Mouse (Mus musculus): ENCODE measurements around the gene Pcyt2. TPM values are rescaled to one million over a fixed set of nuclear protein-coding genes. Genes with fewer than 3 reads are reported as not detected.

Gene Pcyt2
- 113 and 125 TPM in 2 replicates for polyA plus RNA-seq (2012; rRNA removed)

DNA sequence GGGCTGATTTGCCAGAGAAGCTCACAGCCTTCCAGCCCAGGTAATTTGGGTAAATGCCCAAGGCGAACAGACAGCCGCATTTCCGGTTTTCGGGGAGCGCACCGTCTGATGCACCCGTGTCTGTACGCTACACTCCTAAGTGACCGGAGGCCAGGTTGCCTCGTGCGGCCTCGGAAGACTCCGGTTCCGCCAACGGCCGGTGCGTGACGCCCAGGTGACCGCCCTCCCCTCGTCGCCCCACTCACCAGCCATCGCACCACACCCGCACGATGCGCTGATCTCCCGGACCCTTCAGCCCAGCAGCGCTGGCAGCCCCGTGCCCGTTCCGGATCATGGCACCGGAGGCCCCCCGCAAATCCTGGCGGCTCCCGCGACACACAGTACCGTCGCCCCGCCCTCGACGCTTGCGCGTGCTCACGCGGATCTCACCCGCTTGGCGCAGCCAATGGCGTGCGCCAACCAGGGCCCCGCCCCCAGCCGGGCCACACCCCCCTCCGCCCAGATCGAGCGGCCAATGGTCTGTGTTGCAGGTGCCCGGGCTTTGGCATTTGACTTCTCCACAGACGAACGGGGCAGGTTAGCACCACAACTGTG is at the start of gene Pcyt2:
Gene Pcyt2 (minus strand): TSS at position 418 of the 594 bp plus-strand sequence.

DNA sequence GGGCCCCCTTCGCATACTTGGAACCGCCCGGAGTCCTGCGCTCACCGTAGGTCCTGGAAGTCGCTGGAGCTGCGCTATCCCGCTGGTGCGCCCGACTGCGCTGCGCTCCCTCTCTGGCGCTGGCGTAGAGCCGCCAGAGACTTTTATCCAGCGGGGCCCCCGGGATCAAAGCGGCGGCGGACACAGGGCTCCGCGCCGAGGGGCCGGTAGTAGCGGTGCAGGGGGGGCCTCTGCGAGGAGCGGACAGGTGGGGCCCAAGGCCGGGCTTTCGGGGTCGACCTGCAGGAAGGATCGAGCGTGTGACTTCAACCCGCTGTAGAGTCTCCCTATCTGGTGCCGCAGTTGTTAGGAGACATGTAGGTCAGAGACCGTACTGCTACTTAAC is 43.3 kb upstream of the Pcyt2 start, which contains the start of gene Notum:
Gene Notum (minus strand): TSS at position 100 of the 385 bp plus-strand sequence.

DNA sequence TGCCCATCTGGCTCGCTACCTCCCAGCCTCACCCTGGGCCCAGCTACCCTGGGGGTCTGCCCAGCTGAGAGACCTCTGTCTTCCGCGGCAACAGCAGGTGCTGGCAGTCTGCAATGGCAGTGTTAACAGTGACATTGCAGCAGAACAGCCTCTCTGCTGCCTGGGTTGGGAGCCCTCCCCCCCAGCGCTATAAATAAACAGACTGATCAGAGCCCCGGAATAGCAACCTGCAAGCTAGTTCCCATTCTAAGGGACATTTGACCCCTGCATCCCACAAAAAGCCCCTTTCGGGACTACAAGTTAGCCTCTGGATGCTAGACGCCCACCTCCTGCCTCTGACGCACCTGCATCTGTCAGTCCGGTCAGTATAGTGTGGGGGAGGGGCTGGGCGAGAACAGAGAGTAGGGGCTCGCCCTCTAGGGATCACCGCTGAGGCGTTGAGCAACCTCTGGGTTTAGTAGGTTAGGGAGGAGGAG is 30.3 kb upstream of the Pcyt2 start, which contains the start of gene Myadml2:
Gene Myadml2 (minus strand): TSS at position 158 of the 476 bp plus-strand sequence.

GRCm38 (mm10) chr11:120643601-120643987 is 25.9 kb upstream of the Pcyt2 start, which contains the start of gene Pycr1:
Pycr1 (minus strand) TSS chr11:120643769.

GRCm38 (mm10) chr11:120633520-120634343 is 16.0 kb upstream of the Pcyt2 start, which contains the start of gene Mafg:
Mafg (minus strand) TSS chr11:120633600.

GRCm38 (mm10) chr11:120625152-120625775 is 7.5 kb upstream of the Pcyt2 start, which contains the start of gene Sirt7:
Sirt7 (minus strand) TSS chr11:120625240.

DNA sequence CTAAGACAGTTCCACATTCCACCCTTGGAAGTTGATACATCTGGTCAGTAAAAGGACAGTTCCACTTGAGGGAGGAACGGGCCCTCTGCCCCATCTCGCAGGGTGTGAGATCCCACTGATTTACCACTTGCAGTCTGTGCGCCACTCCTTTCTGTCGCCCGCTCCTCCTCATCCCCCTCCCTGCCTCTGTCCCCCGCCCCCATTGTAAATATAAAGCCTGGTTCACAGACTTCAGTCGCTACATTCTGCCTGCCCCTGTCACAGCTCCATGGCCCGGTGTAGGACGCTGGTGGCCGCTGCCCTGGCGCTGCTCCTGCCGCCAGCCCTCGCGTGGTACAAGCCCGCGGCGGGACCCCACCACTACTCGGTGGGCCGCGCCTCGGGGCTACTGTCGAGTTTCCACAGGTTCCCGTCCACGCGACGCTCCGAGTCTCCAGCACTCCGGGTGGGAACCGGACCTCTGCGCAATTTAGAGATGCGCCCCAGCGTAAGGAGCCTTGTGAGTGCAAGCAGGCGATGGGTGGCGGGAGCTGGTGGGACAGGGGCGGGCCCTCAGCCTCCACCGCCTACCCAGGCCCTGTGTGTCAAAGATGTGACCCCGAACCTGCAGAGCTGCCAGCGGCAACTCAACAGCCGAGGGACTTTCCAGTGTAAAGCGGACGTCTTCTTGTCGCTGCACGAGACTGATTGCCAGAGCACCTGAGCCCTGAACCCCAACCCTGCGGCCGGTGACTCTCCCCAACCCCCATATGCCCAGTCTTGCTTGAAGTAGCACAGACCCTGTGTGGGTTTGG is 9.3 kb downstream of the Pcyt2 start, which contains the start of gene Npb:
Gene Npb (plus strand): TSS at position 237 of the 794 bp plus-strand sequence.

DNA sequence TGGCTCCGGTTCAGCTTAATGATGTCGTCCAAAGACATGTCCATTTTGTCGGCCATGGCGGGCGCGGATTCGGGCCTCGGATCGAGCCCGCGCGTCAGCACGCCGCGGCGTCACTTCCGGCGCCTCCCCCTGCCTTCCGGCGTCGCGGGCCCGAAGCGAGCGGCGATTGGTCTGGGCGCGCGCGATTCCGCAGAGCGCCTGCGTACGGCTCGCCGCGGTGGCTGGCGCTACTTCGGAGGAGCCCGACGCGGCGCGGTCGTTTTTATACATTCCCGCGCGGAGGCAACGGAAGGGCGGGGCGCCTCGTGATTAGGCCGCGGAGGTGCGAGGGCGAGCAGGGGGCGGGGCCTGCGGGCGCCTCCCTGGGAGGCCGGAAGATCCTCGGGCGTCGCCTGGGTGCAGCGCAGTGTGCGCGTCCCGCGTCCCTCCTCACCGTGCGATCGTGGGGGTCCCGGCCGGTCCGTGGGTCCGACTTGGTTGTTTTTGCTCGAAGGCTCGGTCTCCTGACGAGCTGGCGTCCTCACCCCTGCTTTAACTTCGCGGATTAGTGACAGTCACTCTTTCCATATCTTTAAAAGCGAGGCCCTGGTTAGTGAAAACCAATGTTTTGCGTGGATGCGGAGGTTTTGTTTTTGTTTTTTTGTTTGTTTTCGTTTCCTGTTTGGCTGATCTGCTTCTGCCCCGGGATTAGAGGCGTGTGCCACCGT is 19.3 kb downstream of the Pcyt2 start, which contains the start of the genes Alyref and Anapc11:
Gene Alyref (minus strand): TSS at position 83 of the 707 bp plus-strand sequence.
Gene Anapc11 (plus strand): TSS at position 139 of the 707 bp plus-strand sequence.

DNA sequence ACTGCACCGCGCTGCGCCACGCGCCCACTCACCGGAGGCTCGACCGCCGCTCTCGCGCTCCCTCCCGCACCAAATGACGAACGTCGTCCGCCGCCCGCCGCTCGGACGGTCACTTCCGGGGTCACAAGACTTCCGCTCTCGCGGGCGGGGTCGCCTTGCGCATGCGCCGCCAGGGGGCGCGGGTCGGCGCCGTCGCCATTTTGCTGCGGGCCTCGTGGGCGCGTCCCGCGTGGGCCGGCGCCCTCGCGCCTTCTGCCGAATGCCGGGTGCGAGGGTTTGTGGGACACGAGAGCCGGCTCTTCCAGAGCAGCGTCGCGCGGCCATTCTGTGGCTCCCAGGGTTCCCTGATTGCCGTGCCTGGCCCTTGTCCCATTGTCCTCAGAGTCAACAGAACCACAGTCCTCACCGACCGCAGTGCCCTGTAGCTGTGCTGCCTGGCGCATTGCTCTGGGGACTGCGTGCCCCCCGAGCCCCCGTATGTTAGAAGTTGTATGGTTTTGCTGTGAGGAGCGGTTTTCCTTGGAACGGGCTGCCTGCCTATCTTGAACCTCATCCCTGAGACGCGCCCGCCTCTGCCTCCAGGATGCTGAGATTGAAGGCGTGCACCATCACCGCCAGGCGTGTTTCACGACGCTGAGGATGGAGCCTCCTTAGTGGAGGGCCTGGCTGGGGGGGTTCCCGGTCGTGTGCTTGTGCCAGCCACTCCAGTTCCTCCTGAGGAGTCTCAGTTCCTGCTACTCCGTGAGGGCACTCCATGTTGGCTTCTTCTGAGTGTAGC is 36.1 kb downstream of the Pcyt2 start, which contains the start of gene Arhgdia:
Gene Arhgdia (minus strand): TSS at position 135 of the 778 bp plus-strand sequence.

DNA sequence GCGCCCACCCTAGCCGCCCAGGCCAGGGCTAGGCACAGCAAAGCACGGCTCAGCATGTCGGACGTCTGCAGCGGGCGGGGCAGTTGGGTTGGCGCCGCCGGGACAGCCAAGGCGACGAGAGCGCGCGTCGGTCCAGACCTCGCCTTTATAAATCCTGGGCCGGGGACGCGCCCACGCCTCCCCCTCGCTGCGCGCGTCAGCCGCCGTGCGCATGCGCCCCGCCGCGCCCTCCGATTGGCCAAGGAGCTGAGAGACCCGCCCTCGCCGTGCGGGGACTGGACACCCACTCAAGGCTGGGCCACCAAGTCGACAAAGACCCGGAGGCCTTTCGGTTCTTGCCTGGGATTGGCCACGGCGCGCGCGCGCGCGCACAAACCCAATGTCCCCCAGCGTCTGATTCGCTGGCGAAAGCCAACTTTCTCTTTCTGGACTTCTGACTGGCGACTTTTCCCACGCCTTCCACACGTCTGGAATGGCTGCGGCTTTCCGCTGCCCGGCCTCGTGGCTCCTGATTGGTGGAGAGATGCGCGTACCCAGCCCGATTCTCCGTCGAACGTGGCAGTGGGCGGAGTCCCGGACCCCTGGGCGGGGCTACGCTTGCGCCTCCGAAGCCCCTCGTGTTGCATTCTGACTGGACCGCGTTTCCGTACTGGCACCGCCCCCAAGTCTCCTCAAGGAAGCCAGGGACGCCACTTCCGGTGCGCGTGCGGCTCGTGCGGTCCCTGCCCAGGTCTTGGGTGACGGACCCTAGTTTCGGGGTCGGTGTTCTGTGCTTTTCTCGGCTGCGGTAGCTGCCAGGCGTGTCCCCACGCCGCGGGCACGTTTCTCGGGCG is 44.8 kb downstream of the Pcyt2 start, which contains the start of gene P4hb:
Gene P4hb (minus strand): TSS at position 502 of the 833 bp plus-strand sequence.

Other genes starting within 250 kb of the Pcyt2 start
- gene Faap100, start 239.2 kb downstream of the Pcyt2 start, polyA plus RNA-seq (2012; rRNA removed), result 5.3 and 5.7 TPM in 2 replicates
- gene Nploc4, start 180.2 kb downstream of the Pcyt2 start, polyA plus RNA-seq (2012; rRNA removed), result 18.5 and 22.6 TPM in 2 replicates
- 0.03 TPM in 1 of 2 replicates, not detected in the other for gene Tspan10, start 175.3 kb downstream of the Pcyt2 start, polyA plus RNA-seq (2012; rRNA removed)
- gene Pde6g, start 164.4 kb downstream of the Pcyt2 start, polyA plus RNA-seq (2012; rRNA removed), result 0.22 and 0.25 TPM in 2 replicates
- 4.2 and 5.3 TPM in 2 replicates for gene Oxld1, start 159.9 kb downstream of the Pcyt2 start, polyA plus RNA-seq (2012; rRNA removed)
- gene Ccdc137, start 159.8 kb downstream of the Pcyt2 start, polyA plus RNA-seq (2012; rRNA removed), result 15.5 and 17.7 TPM in 2 replicates
- 8.3 and 11.6 TPM in 2 replicates for gene Arl16, start 150.3 kb downstream of the Pcyt2 start, polyA plus RNA-seq (2012; rRNA removed)
- 77.5 and 86.5 TPM in 2 replicates for gene Mrpl12, start 133.3 kb downstream of the Pcyt2 start, polyA plus RNA-seq (2012; rRNA removed)
- 27.2 and 31.8 TPM in 2 replicates for gene Slc25a10, start 126.1 kb downstream of the Pcyt2 start, polyA plus RNA-seq (2012; rRNA removed)
- gene Gcgr, start 87.2 kb downstream of the Pcyt2 start, polyA plus RNA-seq (2012; rRNA removed), result 16.1 and 19.1 TPM in 2 replicates
- 25.4 and 28.5 TPM in 2 replicates for gene Mcrip1, start 68.2 kb downstream of the Pcyt2 start, polyA plus RNA-seq (2012; rRNA removed)
- gene Ppp1r27, start 66.8 kb downstream of the Pcyt2 start, polyA plus RNA-seq (2012; rRNA removed), result 0.14 TPM in 1 of 2 replicates, not detected in the other
- gene P4hb, start 44.7 kb downstream of the Pcyt2 start, polyA plus RNA-seq (2012; rRNA removed), result 239 and 240 TPM in 2 replicates
- gene Arhgdia, start 36.3 kb downstream of the Pcyt2 start, polyA plus RNA-seq (2012; rRNA removed), result 151 and 168 TPM in 2 replicates
- 112 and 119 TPM in 2 replicates for gene Alyref, start 19.6 kb downstream of the Pcyt2 start, polyA plus RNA-seq (2012; rRNA removed)
- 49.9 and 56.0 TPM in 2 replicates for gene Anapc11, start 19.5 kb downstream of the Pcyt2 start, polyA plus RNA-seq (2012; rRNA removed)
- 4.6 and 5.4 TPM in 2 replicates for gene Npb, start 9.5 kb downstream of the Pcyt2 start, polyA plus RNA-seq (2012; rRNA removed)
- gene Sirt7, start 7.3 kb upstream of the Pcyt2 start, polyA plus RNA-seq (2012; rRNA removed), result 27.4 and 30.1 TPM in 2 replicates
- 25.1 and 29.7 TPM in 2 replicates for gene Mafg, start 15.7 kb upstream of the Pcyt2 start, polyA plus RNA-seq (2012; rRNA removed)
- gene Pycr1, start 25.8 kb upstream of the Pcyt2 start, polyA plus RNA-seq (2012; rRNA removed), result 4.4 and 4.5 TPM in 2 replicates
- 0.14 and 0.28 TPM in 2 replicates for gene Myadml2, start 30.2 kb upstream of the Pcyt2 start, polyA plus RNA-seq (2012; rRNA removed)
- 0.22 and 0.43 TPM in 2 replicates for gene Notum, start 43.2 kb upstream of the Pcyt2 start, polyA plus RNA-seq (2012; rRNA removed)
- 16.8 and 20.5 TPM in 2 replicates for gene Aspscr1, start 55.0 kb upstream of the Pcyt2 start, polyA plus RNA-seq (2012; rRNA removed)
- 61.2 and 66.5 TPM in 2 replicates for gene Cenpx, start 95.8 kb upstream of the Pcyt2 start, polyA plus RNA-seq (2012; rRNA removed)
- 8.6 and 8.7 TPM in 2 replicates for gene Lrrc45, start 96.0 kb upstream of the Pcyt2 start, polyA plus RNA-seq (2012; rRNA removed)
- 1.3 and 1.4 TPM in 2 replicates for gene Rac3, start 103.5 kb upstream of the Pcyt2 start, polyA plus RNA-seq (2012; rRNA removed)
- 9.4 and 10.1 TPM in 2 replicates for gene Dcxr, start 109.3 kb upstream of the Pcyt2 start, polyA plus RNA-seq (2012; rRNA removed)
- gene Cbr2, start 114.2 kb upstream of the Pcyt2 start, polyA plus RNA-seq (2012; rRNA removed), result 0.16 TPM in 1 of 2 replicates, not detected in the other
- gene Hmga1b, start 144.9 kb upstream of the Pcyt2 start, polyA plus RNA-seq (2012; rRNA removed), result 2.8 and 3.7 TPM in 2 replicates
- 6.9 and 8.6 TPM in 2 replicates for gene Rfng, start 166.3 kb upstream of the Pcyt2 start, polyA plus RNA-seq (2012; rRNA removed)
- gene Gps1, start 166.3 kb upstream of the Pcyt2 start, polyA plus RNA-seq (2012; rRNA removed), result 61.2 and 70.7 TPM in 2 replicates
- gene Dus1l, start 178.5 kb upstream of the Pcyt2 start, polyA plus RNA-seq (2012; rRNA removed), result 30.8 and 33.4 TPM in 2 replicates
- gene Fasn, start 206.6 kb upstream of the Pcyt2 start, polyA plus RNA-seq (2012; rRNA removed), result 44.8 and 46.6 TPM in 2 replicates